Mouse (Mus musculus): Measurements from ENCODE around the gene Chrm2. TPM values are rescaled to one million over a fixed set of nuclear protein-coding genes. Genes with fewer than 3 reads are reported as not detected.

Gene Chrm2
- polyA plus RNA-seq, 1 experiment, result not detected

DNA sequence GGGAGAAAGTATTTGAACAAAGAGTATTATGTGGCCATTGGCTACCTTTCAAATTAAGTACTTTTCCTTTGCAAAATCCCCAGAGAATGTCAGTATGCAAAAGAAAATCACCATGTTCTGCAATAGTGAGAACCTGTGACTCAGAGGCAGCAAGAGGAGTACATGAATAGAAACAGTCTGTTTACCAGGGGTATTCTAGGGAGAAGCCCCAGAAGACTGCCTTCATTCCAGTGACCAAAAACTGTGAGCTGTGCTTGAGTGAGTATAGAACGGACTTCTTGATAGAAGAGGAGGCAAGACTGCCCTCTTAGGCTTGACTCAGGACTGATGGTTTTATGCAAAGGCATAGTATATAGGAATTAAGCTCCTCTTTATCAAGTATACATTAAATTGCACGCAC is 22.2 kb downstream of the Chrm2 start:
- no peaks in the 10 kb centered on the region for H3K4me1 ChIP-seq (ENCODE audit: control insufficient read depth)
- no peaks in the 10 kb centered on the region for H3K27me3 ChIP-seq (ENCODE audit: control insufficient read depth)
- no peak overlapping the region for H3K4me3 ChIP-seq (replicated peaks)
- TF ChIP-seq GATA1 (IDR thresholded peaks at IDR 0.05; ENCODE audit: low read length) (no peak), TAL1 (IDR thresholded peaks at IDR 0.05; ENCODE audit: low read length) (no peak)
- H3K36me3 ChIP-seq (ENCODE audit: control insufficient read depth), result no peaks in the 10 kb centered on the region
- H3K9me3 ChIP-seq (ENCODE audit: control insufficient read depth, low read length), result no peaks in the 10 kb centered on the region

DNA sequence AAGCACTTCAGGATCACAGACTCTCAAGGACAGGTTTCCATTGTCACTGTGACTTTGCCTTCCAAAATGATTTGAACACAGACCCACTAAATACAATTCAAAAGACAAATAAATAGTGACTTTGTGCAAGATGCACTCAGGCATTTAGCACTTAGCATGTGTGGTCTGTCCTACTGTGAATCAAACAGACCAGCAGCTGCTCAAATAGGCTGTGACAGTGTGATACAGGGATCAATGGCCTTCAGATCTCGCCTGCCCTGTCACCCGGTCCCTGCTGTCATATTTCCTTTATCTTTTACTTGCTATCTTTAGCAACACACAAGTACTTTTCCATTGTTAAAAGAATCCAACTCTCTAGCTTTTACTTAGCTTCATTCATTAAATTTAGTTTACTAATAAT is 31.8 kb downstream of the Chrm2 start:
- Histone ChIP-seq H3K9me3 (ENCODE audit: control insufficient read depth, low read length) (no peaks in the 10 kb centered on the region), H3K36me3 (ENCODE audit: control insufficient read depth) (no peaks in the 10 kb centered on the region), H3K27me3 (ENCODE audit: control insufficient read depth) (no peaks in the 10 kb centered on the region), H3K4me1 (ENCODE audit: control insufficient read depth) (no peaks in the 10 kb centered on the region), H3K4me3 (replicated peaks) (no peak overlapping the region)
- TF ChIP-seq TAL1 (IDR thresholded peaks at IDR 0.05; ENCODE audit: low read length) (no peak), GATA1 (IDR thresholded peaks at IDR 0.05; ENCODE audit: low read length) (no peak)

DNA sequence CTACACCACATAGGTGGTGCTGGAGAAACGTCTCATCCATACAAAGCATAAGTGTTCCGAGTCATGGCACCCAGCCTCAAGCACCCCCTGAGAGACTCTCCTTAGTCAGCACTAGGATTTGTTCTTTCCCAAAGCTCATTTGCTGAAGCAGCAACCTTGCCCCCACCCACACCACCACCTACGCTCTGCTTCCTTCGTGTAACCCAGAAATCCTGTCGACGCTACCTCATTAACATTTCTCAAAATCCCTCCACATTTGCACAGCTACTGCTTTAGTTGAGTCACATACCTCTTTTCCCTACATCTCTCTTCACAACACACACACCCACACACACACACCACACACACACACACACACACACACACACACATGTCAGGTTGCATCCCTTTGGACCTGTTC is 50.1 kb downstream of the Chrm2 start:
- TF ChIP-seq GATA1 (IDR thresholded peaks at IDR 0.05; ENCODE audit: low read length) (no peak), TAL1 (IDR thresholded peaks at IDR 0.05; ENCODE audit: low read length) (no peak)
- no peaks in the 10 kb centered on the region for H3K27me3 ChIP-seq (ENCODE audit: control insufficient read depth)

DNA sequence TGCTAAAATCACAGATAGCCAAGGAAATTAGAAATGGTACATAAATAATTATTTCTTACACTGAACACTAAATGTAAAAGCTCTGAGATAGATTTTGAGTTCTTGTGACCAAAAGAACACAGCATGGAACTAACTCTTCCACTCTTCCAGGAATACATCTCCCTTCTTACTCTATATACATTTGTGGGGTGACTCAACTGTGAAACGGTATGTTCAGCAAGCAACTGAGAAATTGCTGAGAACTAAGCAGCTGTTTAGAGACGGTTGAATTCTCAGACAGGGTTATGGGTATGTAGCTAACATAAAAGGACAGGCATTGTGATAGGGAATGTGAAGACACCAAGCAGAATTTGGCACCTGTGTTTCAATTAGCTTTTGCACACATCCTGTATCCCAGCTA is 51.3 kb downstream of the Chrm2 start:
- TF ChIP-seq GATA1 (IDR thresholded peaks at IDR 0.05; ENCODE audit: low read length), result no peak
- TF ChIP-seq TAL1 (IDR thresholded peaks at IDR 0.05; ENCODE audit: low read length), result no peak
- Histone ChIP-seq H3K9me3 (ENCODE audit: control insufficient read depth, low read length) (no peaks in the 10 kb centered on the region), H3K4me3 (replicated peaks) (no peak overlapping the region)

More for the DNA sequence above, 50.1 kb downstream of the Chrm2 start:
- H3K4me3 ChIP-seq (replicated peaks), result no peak overlapping the region
- no peaks in the 10 kb centered on the region for H3K9me3 ChIP-seq (ENCODE audit: control insufficient read depth, low read length)
- no peaks in the 10 kb centered on the region for H3K36me3 ChIP-seq (ENCODE audit: control insufficient read depth)
- H3K4me1 ChIP-seq (ENCODE audit: control insufficient read depth), result no peaks in the 10 kb centered on the region

DNA sequence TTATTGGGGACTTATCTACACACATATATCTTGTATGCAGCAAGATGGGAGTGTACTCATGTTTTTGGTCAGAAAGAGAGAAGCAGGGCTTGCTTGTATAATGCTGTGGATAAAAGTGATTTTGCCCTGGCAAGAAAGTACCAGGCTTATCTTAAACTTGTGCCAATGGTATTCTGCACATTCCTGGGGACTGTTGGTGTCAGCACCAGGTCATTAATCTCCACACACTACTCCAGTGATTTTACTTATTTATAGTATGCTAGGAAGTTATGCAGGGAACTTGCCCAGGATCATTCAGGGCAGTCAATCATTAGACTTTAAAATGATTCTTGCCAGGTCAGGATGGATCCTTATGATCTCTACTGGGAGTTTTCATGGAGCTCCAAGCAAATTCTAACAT is 63.6 kb downstream of the Chrm2 start:
- H3K27me3 ChIP-seq (ENCODE audit: control insufficient read depth), result no peaks in the 10 kb centered on the region
- H3K4me3 ChIP-seq (replicated peaks), result no peak overlapping the region
- H3K9me3 ChIP-seq (ENCODE audit: control insufficient read depth, low read length), result no peaks in the 10 kb centered on the region
- no peaks in the 10 kb centered on the region for H3K36me3 ChIP-seq (ENCODE audit: control insufficient read depth)
- TF ChIP-seq GATA1 (IDR thresholded peaks at IDR 0.05; ENCODE audit: low read length) (no peak), TAL1 (IDR thresholded peaks at IDR 0.05; ENCODE audit: low read length) (no peak)
- no peaks in the 10 kb centered on the region for H3K4me1 ChIP-seq (ENCODE audit: control insufficient read depth)

More for the DNA sequence above, 51.3 kb downstream of the Chrm2 start:
- Histone ChIP-seq H3K4me1 (ENCODE audit: control insufficient read depth) (no peaks in the 10 kb centered on the region), H3K27me3 (ENCODE audit: control insufficient read depth) (no peaks in the 10 kb centered on the region), H3K36me3 (ENCODE audit: control insufficient read depth) (no peaks in the 10 kb centered on the region)

DNA sequence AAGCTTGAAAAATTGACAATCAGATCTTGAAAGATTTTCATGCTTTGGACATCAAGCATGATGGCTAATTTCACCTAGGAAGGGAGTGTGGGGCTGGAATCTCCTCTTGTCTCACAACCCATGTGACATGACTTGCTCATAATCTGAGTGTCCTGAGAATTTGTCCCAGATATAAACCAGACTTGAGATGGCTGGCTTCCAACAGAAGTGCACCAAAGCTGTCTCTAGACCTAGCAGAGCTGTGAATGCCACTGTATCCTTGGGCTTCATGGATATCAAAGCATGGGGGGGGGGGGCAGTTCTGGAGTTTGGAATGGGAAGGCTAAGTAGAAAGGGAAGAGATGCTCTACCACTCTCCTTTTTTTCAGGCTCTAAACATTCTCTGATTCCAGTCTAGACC is 67.2 kb downstream of the Chrm2 start:
- H3K4me1 ChIP-seq (ENCODE audit: control insufficient read depth), result no peaks in the 10 kb centered on the region
- no peak overlapping the region for H3K4me3 ChIP-seq (replicated peaks)
- no peak for TF ChIP-seq GATA1 (IDR thresholded peaks at IDR 0.05; ENCODE audit: low read length)
- no peak for TF ChIP-seq TAL1 (IDR thresholded peaks at IDR 0.05; ENCODE audit: low read length)
- no peaks in the 10 kb centered on the region for H3K36me3 ChIP-seq (ENCODE audit: control insufficient read depth)
- no peaks in the 10 kb centered on the region for H3K27me3 ChIP-seq (ENCODE audit: control insufficient read depth)
- no peaks in the 10 kb centered on the region for H3K9me3 ChIP-seq (ENCODE audit: control insufficient read depth, low read length)

DNA sequence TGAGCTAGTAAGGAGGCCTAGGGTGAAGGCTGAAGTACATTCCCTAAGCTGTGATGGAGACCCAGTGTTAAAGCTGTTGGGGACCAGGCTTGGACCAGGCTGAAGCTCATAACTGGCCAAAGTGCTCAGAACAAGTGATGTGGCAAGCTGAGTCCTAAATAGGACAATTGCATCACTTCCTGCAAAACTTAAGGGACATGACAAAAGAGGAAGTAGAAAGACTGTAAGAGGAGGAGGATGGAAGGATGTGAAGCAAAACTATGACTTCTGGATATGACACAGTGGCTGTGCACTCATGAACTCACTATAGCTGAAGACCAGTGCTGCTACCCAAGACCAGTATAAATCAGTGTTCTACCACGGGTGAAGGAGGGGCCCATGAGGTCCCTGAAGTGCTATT is 69.1 kb downstream of the Chrm2 start:
- TF ChIP-seq TAL1 (IDR thresholded peaks at IDR 0.05; ENCODE audit: low read length) (no peak), GATA1 (IDR thresholded peaks at IDR 0.05; ENCODE audit: low read length) (no peak)
- H3K9me3 ChIP-seq (ENCODE audit: control insufficient read depth, low read length), result no peaks in the 10 kb centered on the region
- H3K4me3 ChIP-seq (replicated peaks), result no peak overlapping the region
- H3K36me3 ChIP-seq (ENCODE audit: control insufficient read depth), result no peaks in the 10 kb centered on the region
- no peaks in the 10 kb centered on the region for H3K4me1 ChIP-seq (ENCODE audit: control insufficient read depth)
- no peaks in the 10 kb centered on the region for H3K27me3 ChIP-seq (ENCODE audit: control insufficient read depth)

DNA sequence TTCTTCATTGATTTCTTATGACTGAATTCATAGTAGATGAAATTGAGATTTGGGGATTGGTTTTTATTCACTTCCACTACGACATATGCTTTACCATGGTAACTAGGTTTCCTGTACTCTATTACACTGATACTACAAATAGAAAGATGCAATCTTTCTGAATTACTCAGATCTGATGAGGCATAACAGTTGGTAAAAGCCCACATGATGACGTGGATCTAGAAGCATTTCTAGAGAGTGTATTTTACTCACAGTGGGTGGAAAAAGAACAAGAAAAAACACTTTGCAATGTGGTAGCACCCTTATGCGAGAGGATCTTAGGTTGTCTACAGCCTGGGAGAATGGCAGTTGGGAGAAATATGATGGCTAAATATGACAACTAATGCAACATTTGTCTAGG is 76.1 kb downstream of the Chrm2 start:
- Histone ChIP-seq H3K27me3 (ENCODE audit: control insufficient read depth) (no peaks in the 10 kb centered on the region), H3K36me3 (ENCODE audit: control insufficient read depth) (no peaks in the 10 kb centered on the region), H3K4me3 (replicated peaks) (no peak overlapping the region), H3K9me3 (ENCODE audit: control insufficient read depth, low read length) (no peaks in the 10 kb centered on the region), H3K4me1 (ENCODE audit: control insufficient read depth) (no peaks in the 10 kb centered on the region)
- TF ChIP-seq GATA1 (IDR thresholded peaks at IDR 0.05; ENCODE audit: low read length), result no peak
- TF ChIP-seq TAL1 (IDR thresholded peaks at IDR 0.05; ENCODE audit: low read length), result no peak

DNA sequence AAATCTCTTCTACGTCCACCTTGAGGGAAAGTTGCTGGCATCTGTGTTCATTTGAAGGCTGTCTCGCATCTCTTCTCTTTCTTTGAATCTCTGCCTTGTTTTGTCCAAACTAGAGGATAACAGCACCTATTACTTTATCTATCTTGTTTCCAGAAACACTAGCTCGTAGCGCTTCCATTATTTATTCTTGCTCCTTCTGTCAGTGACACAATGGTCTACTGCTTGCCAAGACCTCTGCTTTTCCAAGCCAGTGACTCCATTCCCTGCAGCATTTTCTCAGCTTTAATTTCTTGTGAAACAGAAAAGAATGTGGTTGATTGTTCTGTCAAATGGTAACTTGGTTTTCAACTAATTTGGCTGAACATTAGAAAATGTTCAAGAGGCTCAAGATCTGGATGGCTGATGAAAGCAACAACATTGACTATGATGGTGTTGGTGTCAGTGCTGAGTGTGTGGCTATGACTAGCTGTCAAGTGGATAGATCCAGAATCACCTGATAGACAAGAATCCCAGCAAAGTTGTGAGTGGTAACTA is 96.3 kb downstream of the Chrm2 start:
- no peak for TF ChIP-seq TAL1 (IDR thresholded peaks at IDR 0.05; ENCODE audit: low read length)
- no peak for TF ChIP-seq GATA1 (IDR thresholded peaks at IDR 0.05; ENCODE audit: low read length)
- Histone ChIP-seq H3K27me3 (ENCODE audit: control insufficient read depth) (no peaks in the 10 kb centered on the region), H3K36me3 (ENCODE audit: control insufficient read depth) (no peaks in the 10 kb centered on the region), H3K4me1 (ENCODE audit: control insufficient read depth) (no peaks in the 10 kb centered on the region), H3K9me3 (ENCODE audit: control insufficient read depth, low read length) (no peaks in the 10 kb centered on the region), H3K4me3 (replicated peaks) (no peak overlapping the region)

DNA sequence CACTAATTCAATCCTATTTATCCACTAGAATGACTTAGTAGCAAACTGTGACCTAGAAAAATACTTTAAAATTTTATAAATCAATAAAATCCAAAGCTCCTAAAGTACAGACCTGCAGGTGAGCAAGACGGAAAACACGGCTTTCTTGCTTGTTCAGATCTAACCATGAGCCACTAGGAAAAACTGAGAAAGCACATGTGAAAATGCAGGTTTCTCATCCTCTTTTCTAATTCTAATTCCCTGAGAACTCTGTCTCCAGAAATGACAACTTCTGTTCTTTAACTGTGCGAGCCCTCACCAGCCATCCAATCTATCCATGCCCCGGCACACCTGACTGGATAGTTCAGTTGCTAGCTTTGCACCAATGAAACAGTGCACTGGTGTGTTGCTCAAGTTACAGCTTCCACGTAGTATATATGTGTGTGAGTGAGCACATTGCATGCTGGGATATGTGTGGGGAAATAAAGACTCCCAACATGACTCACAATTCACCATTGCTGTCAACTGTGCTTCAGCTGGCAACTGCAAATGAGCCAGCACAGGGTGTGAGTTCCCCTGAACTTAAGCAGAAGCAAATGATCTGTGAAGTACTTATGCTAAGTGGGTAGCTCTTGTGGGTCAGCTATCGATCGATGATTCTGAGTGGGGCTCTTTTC is 119.3 kb downstream of the Chrm2 start:
- H3K27me3 ChIP-seq (ENCODE audit: control insufficient read depth), result no peaks in the 10 kb centered on the region
- no peaks in the 10 kb centered on the region for H3K4me1 ChIP-seq (ENCODE audit: control insufficient read depth)
- H3K9me3 ChIP-seq (ENCODE audit: control insufficient read depth, low read length), result no peaks in the 10 kb centered on the region
- no peaks in the 10 kb centered on the region for H3K36me3 ChIP-seq (ENCODE audit: control insufficient read depth)
- no peak overlapping the region for H3K4me3 ChIP-seq (replicated peaks)
- TF ChIP-seq TAL1 (IDR thresholded peaks at IDR 0.05; ENCODE audit: low read length), result no peak
- TF ChIP-seq GATA1 (IDR thresholded peaks at IDR 0.05; ENCODE audit: low read length), result no peak

Data from erythroblast, embryonic 14.5 days (primary cell).